Mouse (Mus musculus): Measurements from ENCODE around the gene Fancc. TPM values are rescaled to one million over a fixed set of nuclear protein-coding genes. Genes with fewer than 3 reads are reported as not detected.

Gene Fancc
- 12.8 and 16.0 TPM in 2 replicates for polyA plus RNA-seq (2015; fragmentation: Nextera tagmentation; extraction: Ambion mirVana)

DNA sequence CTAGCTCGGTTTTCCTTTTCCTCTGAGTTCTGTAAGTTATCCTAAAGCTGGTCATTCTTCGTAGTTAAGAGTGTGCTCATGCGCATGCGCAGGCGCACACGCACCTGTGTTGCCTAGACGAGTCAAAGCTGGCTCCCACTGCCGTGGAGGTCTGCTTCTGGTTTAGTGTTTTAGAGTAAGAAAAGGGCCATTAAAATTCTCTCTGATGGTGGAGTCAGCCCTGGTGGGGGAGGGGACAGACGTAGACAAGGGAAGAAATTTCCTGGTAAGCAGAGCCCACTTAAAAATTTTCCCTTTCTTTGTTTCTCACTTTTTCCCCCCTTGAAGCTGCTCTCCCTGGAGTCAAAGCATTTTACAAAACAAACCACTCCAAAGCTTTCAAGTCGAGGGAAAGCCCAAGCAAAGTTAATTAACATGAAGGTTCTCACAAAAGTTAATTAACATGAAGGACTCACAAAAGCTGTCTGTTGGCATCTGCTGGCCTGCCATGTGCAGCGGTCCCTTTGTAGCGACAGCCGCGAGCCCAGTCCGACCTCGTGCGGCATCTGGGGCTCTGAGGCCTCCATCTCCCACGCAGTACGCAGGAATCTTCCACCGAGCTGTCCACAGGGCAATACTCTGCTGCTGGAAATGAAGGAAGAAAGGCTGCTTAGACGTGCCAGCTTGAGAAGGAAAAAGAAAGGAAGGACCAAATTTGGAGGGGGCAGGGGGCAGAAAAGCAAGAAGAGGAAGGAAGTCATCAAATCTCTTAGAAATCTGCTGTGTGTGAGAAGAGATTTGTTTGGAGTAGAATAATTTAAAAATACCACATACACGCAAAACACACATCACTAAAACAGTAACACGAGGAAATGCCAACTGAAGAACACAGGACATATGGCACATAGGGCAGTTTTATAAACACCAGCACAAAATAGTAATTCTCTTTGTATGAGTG, at the start of gene Fancc:
Gene Fancc (minus strand): TSS at position 633 of the 937 bp plus-strand sequence.
- Histone ChIP-seq H3K36me3 (no peaks in the 10 kb centered on the region), H3K9me3 (replicated peaks) (no peaks in the 10 kb centered on the region), H3K4me3 (no peak within 1 kb of the TSS), H3K27ac (no peak within 1 kb of the TSS), H3K4me1 (replicated peaks) (0 out of 2 replicates have a peak, but pooled peaks cover 3% of the 10 kb centered on the region), H3K9ac (no peak within 1 kb of the TSS), H3K4me2 (peak within 1 kb of the TSS; percentile 41; the same call in 1 of the 2 replicates), H3K27me3 (no peaks in the 10 kb centered on the region)
- no peak for ATAC-seq (replicated peaks; ENCODE audit: insufficient number of reproducible peaks, insufficient read depth, low FRiP score, low read depth)
- WGBS: 33% methylated on average over 23 of the region's 23 CpGs

DNA sequence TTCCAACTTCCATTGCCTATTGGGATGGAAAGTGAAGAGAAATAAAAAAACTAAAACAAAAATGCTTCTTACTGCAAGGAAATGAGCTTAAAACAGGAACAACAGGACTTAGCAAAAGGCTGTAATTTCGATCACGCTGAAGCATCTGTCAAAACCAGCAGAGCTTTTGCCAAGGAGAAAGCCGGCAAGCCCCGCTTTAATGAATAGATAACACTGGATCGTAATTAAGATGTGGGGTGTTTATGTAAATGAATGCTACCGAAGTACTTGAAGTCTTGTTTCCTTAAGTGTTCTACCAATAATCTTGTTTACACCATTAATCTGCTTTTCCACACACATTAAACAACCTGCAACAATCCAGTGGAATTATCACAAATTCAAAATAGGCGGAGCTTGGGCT, 48.2 kb upstream of the Fancc start:
- Histone ChIP-seq H3K4me2 (no peak overlapping the region), H3K4me1 (replicated peaks) (peaks cover 22% of the 10 kb centered on the region), H3K4me3 (no peak overlapping the region), H3K27me3 (no peaks in the 10 kb centered on the region), H3K9me3 (replicated peaks) (no peaks in the 10 kb centered on the region), H3K27ac (no peak overlapping the region), H3K36me3 (peaks cover 38% of the 10 kb centered on the region), H3K9ac (no peak overlapping the region)
- WGBS: 72% methylated on average over 7 of the region's 7 CpGs
- no peak for ATAC-seq (replicated peaks; ENCODE audit: insufficient number of reproducible peaks, insufficient read depth, low FRiP score, low read depth)

DNA sequence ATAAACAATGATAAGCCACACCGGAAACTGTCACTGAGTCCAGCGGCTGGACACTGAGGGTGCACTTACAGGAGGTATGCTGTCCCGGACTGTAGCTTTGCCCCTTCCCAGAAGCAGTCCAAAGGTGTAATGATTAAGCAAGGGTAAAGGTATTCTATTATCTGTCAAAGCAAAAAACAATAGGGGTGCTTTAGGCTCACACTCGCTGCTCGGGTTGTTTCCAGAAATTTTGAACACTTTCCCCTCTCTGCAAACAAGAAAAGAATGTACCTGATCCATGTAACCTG, 47.8 kb upstream of the Fancc start:
- peaks cover 42% of the 10 kb centered on the region for H3K36me3 ChIP-seq
- whole genome bisulfite sequencing: 60% methylated on average over 5 of the region's 5 CpGs
- H3K4me2 ChIP-seq: no peak overlapping the region
- no peaks in the 10 kb centered on the region for H3K9me3 ChIP-seq (replicated peaks)
- no peaks in the 10 kb centered on the region for H3K27me3 ChIP-seq
- ATAC-seq (replicated peaks; ENCODE audit: insufficient number of reproducible peaks, insufficient read depth, low FRiP score, low read depth): no peak
- H3K4me3 ChIP-seq: no peak overlapping the region
- H3K27ac ChIP-seq: no peak overlapping the region
- peaks cover 18% of the 10 kb centered on the region for H3K4me1 ChIP-seq (replicated peaks)
- H3K9ac ChIP-seq: no peak overlapping the region

DNA sequence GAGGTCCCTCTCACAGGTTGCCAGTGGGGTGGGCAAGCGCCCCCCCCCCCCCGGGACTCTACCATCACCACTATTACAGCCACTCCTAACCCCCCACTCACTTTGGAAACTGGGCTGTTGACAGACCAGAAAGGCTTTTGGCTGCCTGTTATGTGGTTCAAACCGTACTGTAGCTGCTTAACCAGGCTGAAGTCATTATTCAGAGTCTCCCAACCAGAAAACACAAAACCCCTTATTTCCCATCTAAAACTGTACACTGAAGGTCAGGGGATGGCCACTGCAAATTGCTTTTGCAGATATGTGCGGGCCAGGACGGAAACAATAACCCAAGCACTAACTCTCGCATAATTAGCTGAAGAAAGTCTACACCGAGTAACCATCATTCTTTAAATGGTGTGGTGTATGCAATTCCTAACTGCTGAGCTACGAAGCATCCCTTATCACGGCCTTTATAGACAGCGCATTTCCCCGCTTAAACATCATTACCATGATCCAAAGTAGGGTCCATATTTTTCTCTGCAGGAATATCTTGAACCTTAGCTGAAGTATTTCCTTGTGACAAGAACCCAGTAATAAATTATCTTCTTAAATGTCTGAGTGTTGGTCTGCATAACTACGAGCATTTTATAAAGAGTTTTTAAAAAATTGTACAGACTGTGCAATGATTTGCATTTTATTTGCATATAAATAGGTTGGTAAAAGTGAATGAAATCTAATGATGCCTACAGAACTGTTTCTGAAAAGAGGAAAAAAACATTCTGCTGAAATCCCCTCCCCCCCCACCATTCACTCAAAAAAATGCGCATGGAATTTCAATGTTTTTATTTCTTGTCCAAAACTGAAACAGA, 47.3 kb upstream of the Fancc start:
- H3K4me2 ChIP-seq: no peak overlapping the region
- H3K4me3 ChIP-seq: no peak overlapping the region
- no peak for ATAC-seq (replicated peaks; ENCODE audit: insufficient number of reproducible peaks, insufficient read depth, low FRiP score, low read depth)
- no peak overlapping the region for H3K27ac ChIP-seq
- WGBS: 71% methylated on average over 13 of the region's 13 CpGs
- peaks cover 48% of the 10 kb centered on the region for H3K36me3 ChIP-seq
- no peaks in the 10 kb centered on the region for H3K9me3 ChIP-seq (replicated peaks)
- peaks cover 13% of the 10 kb centered on the region for H3K4me1 ChIP-seq (replicated peaks)
- no peaks in the 10 kb centered on the region for H3K27me3 ChIP-seq
- no peak overlapping the region for H3K9ac ChIP-seq

DNA sequence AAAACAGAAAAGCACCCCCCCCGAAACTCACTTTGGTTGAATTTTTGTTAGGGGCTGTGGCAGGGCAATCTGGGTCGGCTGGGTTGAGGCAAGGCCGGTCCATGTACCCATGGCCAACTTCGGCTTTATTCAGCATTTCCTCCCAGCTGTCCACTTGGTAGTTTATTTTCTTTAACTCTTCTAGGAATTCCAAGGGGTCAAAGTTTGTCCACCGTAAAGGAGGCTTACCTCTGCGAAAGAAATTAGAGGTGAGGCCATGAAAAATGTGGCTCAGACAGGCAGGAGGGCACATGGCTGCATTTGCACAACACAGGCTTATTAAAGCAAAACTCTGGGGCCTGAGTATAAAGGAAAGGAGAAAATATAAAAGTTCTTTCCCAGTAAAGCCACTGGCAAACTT, 46.4 kb upstream of the Fancc start:
- ATAC-seq (replicated peaks; ENCODE audit: insufficient number of reproducible peaks, insufficient read depth, low FRiP score, low read depth): no peak
- Histone ChIP-seq H3K9me3 (replicated peaks) (no peaks in the 10 kb centered on the region), H3K4me3 (no peak overlapping the region), H3K27me3 (no peaks in the 10 kb centered on the region), H3K4me1 (replicated peaks) (peaks cover 4% of the 10 kb centered on the region), H3K36me3 (peaks cover 57% of the 10 kb centered on the region), H3K4me2 (no peak overlapping the region), H3K27ac (no peak overlapping the region), H3K9ac (no peak overlapping the region)
- 78% methylated on average over 6 of the region's 6 CpGs for WGBS

- 87% methylated on average over 3 of the region's 3 CpGs for WGBS
- H3K9ac ChIP-seq: no peak overlapping the region
- H3K36me3 ChIP-seq: peaks cover 60% of the 10 kb centered on the region
- no peaks in the 10 kb centered on the region for H3K9me3 ChIP-seq (replicated peaks)
- H3K4me2 ChIP-seq: no peak overlapping the region
- no peak for ATAC-seq (replicated peaks; ENCODE audit: insufficient number of reproducible peaks, insufficient read depth, low FRiP score, low read depth)
- H3K4me3 ChIP-seq: no peak overlapping the region
- H3K27me3 ChIP-seq: no peaks in the 10 kb centered on the region
- H3K27ac ChIP-seq: no peak overlapping the region
- 0 out of 2 replicates have a peak, but pooled peaks cover 2% of the 10 kb centered on the region for H3K4me1 ChIP-seq (replicated peaks)
These were observed 45.8 kb upstream of the Fancc start for GRCm38 (mm10) chr13:63542796-63543384.

GRCm38 (mm10) chr13:63541510-63541909, 44.4 kb upstream of the Fancc start:
- H3K27ac ChIP-seq: no peak overlapping the region
- H3K27me3 ChIP-seq: no peaks in the 10 kb centered on the region
- H3K9me3 ChIP-seq (replicated peaks): no peaks in the 10 kb centered on the region
- H3K9ac ChIP-seq: no peak overlapping the region
- peaks cover 72% of the 10 kb centered on the region for H3K36me3 ChIP-seq
- H3K4me3 ChIP-seq: no peak overlapping the region
- no peak overlapping the region for H3K4me2 ChIP-seq
- ATAC-seq (replicated peaks; ENCODE audit: insufficient number of reproducible peaks, insufficient read depth, low FRiP score, low read depth): no peak
- no peaks in the 10 kb centered on the region for H3K4me1 ChIP-seq (replicated peaks)

DNA sequence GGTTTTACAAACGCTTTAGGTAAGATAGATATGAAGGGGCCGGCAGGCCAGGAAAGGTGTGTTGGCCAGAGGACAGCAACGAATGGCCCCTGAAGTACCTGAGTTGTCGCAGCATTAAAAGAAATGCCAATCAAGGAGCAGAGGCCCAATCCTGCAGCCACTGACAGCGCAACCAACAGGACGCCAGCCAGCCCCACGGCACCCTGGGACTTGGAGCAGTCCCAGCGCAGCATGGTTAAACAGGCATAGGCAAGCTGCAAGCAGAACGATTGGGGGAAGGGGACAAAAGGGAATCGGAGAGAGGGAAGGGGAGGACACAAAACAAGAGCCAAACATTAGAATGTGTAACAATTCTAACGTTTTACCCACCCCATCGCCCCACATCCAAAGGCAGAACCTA, 43.5 kb upstream of the Fancc start:
- no peaks in the 10 kb centered on the region for H3K4me1 ChIP-seq (replicated peaks)
- no peak for ATAC-seq (replicated peaks; ENCODE audit: insufficient number of reproducible peaks, insufficient read depth, low FRiP score, low read depth)
- no peaks in the 10 kb centered on the region for H3K9me3 ChIP-seq (replicated peaks)
- WGBS: 88% methylated on average over 12 of the region's 12 CpGs
- no peak overlapping the region for H3K4me3 ChIP-seq
- H3K27me3 ChIP-seq: no peaks in the 10 kb centered on the region
- peaks cover 79% of the 10 kb centered on the region for H3K36me3 ChIP-seq
- no peak overlapping the region for H3K27ac ChIP-seq
- no peak overlapping the region for H3K4me2 ChIP-seq
- H3K9ac ChIP-seq: no peak overlapping the region

DNA sequence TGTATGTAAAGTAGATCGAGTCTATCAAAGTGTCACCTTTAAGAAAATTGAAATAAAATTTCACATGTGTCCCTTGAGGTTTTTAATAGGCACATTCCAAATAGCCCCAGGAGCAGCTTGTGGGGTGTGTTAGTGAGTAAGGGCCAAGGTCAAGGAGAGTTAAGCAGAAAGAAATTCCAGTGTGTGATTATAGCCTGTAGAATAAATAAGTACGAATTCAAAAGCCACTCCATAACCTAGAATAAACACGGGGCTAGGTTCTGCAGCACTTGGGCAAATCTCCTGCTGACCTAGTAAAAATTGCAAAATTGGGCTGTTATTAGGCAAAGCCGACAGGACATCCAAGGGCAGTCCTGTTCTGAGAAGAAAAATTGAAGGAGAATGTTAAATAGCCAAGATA, 37.9 kb upstream of the Fancc start:
- WGBS: 80% methylated on average over 4 of the region's 4 CpGs
- no peak for ATAC-seq (replicated peaks; ENCODE audit: insufficient number of reproducible peaks, insufficient read depth, low FRiP score, low read depth)
- Histone ChIP-seq H3K4me3 (no peak overlapping the region), H3K27ac (no peak overlapping the region), H3K27me3 (no peaks in the 10 kb centered on the region), H3K9ac (no peak overlapping the region), H3K4me2 (no peak overlapping the region), H3K36me3 (peaks cover 93% of the 10 kb centered on the region), H3K4me1 (replicated peaks) (no peaks in the 10 kb centered on the region), H3K9me3 (replicated peaks) (no peaks in the 10 kb centered on the region)

DNA sequence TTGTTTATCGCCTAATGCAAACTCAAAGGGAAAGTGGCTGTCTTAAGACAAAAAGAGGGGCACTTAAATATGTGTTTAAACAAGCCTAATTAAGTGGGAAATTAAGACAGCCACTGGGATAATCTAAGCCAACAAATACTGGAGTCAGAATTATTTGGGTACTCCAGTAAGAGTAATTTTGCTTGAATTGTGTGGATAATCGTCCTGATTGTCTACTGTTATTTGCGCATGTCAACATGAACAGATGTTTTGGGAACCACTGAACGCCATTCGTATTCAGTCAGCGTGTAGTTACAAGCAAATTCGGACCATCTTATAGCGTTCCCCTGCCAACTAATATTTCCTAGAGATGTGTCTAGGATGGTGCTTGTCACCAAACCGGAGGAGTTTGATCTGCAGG, 33.8 kb upstream of the Fancc start:
- ATAC-seq (replicated peaks; ENCODE audit: insufficient number of reproducible peaks, insufficient read depth, low FRiP score, low read depth): no peak
- Histone ChIP-seq H3K4me1 (replicated peaks) (peaks cover 14% of the 10 kb centered on the region), H3K9ac (no peak overlapping the region), H3K27ac (no peak overlapping the region), H3K36me3 (peaks cover 76% of the 10 kb centered on the region), H3K9me3 (replicated peaks) (no peaks in the 10 kb centered on the region), H3K4me3 (no peak overlapping the region), H3K4me2 (no peak overlapping the region), H3K27me3 (no peaks in the 10 kb centered on the region)
- 89% methylated on average over 9 of the region's 9 CpGs for WGBS

DNA sequence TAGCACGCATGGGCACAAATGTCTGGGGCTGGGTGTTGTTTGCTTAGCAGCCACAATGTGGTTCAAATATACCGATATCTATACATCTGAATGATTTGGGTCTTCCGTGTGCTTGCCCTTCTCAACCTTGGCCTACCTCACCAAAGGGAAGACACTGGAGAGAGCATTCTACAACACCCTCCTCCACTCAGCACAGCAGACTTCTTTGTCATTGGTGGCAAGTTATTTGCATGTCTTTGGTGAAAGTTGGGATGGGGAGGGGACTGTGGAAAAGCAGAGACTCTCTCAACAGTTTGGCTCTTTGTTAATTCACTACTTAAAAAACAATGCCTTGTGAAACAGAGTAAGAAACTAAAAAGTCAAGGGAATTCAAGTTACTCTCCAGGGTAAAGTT, 33.3 kb upstream of the Fancc start:
- Histone ChIP-seq H3K4me1 (replicated peaks) (peaks cover 14% of the 10 kb centered on the region), H3K9me3 (replicated peaks) (no peaks in the 10 kb centered on the region), H3K36me3 (peaks cover 76% of the 10 kb centered on the region), H3K4me2 (no peak overlapping the region), H3K9ac (no peak overlapping the region), H3K27ac (no peak overlapping the region), H3K4me3 (no peak overlapping the region), H3K27me3 (no peaks in the 10 kb centered on the region)
- WGBS: 75% methylated on average over 3 of the region's 3 CpGs
- no peak for ATAC-seq (replicated peaks; ENCODE audit: insufficient number of reproducible peaks, insufficient read depth, low FRiP score, low read depth)
